In genomic region chr3:120934401-120934800, GRCm38 (mm10) we compare ENCODE assay signal across 17 mouse cellular contexts.
"Had no signal": no experiment of that assay in that cellular context is flagged by ENCODE, and none has a peak within 500 bp of the region (broad histone marks: within the 10 kb centered on the region; RNA-seq: fewer than 3 reads in every experiment).

No protein-coding gene starts in this region.

- DNase-seq: kidney, postnatal 10 days; kidney, postnatal 4 days; liver, embryonic 13.5 days; liver, postnatal 0 days; lung, postnatal 14 days; retina, postnatal 1 day; thymus, postnatal 36 days had no signal

- H3K9me3 ChIP-seq: limb, embryonic 15.5 days; liver, embryonic 13.5 days; lung, embryonic 15.5 days; megakaryocyte, embryonic 14.5 days; midbrain, embryonic 15.5 days; neural tube, embryonic 12.5 days; stomach, embryonic 15.5 days had no signal

- H3K36me3 ChIP-seq: limb, embryonic 15.5 days; liver, embryonic 13.5 days; lung, embryonic 15.5 days; midbrain, embryonic 15.5 days; neural tube, embryonic 12.5 days; stomach, embryonic 15.5 days had no signal

- H3K4me1 ChIP-seq: limb, embryonic 15.5 days; liver, embryonic 13.5 days; lung, embryonic 15.5 days; megakaryocyte, embryonic 14.5 days; midbrain, embryonic 15.5 days; neural tube, embryonic 12.5 days; stomach, embryonic 15.5 days had no signal

- H3K27me3 ChIP-seq: limb, embryonic 15.5 days; liver, embryonic 13.5 days; lung, embryonic 15.5 days; megakaryocyte, embryonic 14.5 days; midbrain, embryonic 15.5 days; neural tube, embryonic 12.5 days; stomach, embryonic 15.5 days had no signal

- H3K27ac ChIP-seq: layer of hippocampus, adult 2 months; left cerebral cortex, adult 2 months; limb, embryonic 15.5 days; liver, embryonic 13.5 days; lung, embryonic 15.5 days; macrophage; midbrain, embryonic 15.5 days; neural tube, embryonic 12.5 days; stomach, embryonic 15.5 days had no signal

- ATAC-seq: liver, postnatal 0 days; midbrain, embryonic 15.5 days had no signal

- H3K9ac ChIP-seq: limb, embryonic 15.5 days; liver, embryonic 13.5 days; liver, postnatal 0 days; lung, embryonic 15.5 days; midbrain, embryonic 15.5 days; neural tube, embryonic 12.5 days; stomach, embryonic 15.5 days had no signal

- H3K4me3 ChIP-seq: layer of hippocampus, adult 2 months; left cerebral cortex, adult 2 months; limb, embryonic 15.5 days; liver, embryonic 13.5 days; lung, embryonic 15.5 days; megakaryocyte, embryonic 14.5 days; midbrain, embryonic 15.5 days; neural tube, embryonic 12.5 days; stomach, embryonic 15.5 days had no signal

- H3K4me2 ChIP-seq: limb, embryonic 15.5 days; liver, embryonic 13.5 days; lung, embryonic 15.5 days; midbrain, embryonic 11.5 days; midbrain, embryonic 15.5 days; neural tube, embryonic 12.5 days; stomach, embryonic 15.5 days had no signal
